Mouse (Mus musculus): Measurements from ENCODE around the gene Larp4b. TPM values are rescaled to one million over a fixed set of nuclear protein-coding genes. Genes with fewer than 3 reads are reported as not detected.

Larp4b gene
- polyA plus RNA-seq, 1 experiment from 2014 or later, result 28.4 TPM

GRCm38 (mm10) chr13:9148830-9149229 is 55.1 kb downstream of the Larp4b start:
- H3K4me2 ChIP-seq (replicated peaks; ENCODE audit: low read depth), result no peak overlapping the region
- H3K9ac ChIP-seq (ENCODE audit: low read length), result no peak overlapping the region
- TF ChIP-seq EP300 (optimal IDR thresholded peaks at IDR 0.05) (no peak), CTCF (IDR thresholded peaks at IDR 0.05; ENCODE audit: low read depth) (no peak)
- peak overlapping the region; percentile 5; the same call in 1 of the 2 replicates for H3K27ac ChIP-seq (replicated peaks)
- H3K9me3 ChIP-seq (ENCODE audit: control insufficient read depth, low read length), result no peaks in the 10 kb centered on the region
- no peak overlapping the region for H3K4me3 ChIP-seq (ENCODE audit: low read depth, low read length)
- WGBS, result 83% methylated on average over 2 of the region's 2 CpGs
- H3K36me3 ChIP-seq (ENCODE audit: control insufficient read depth, insufficient read depth, low read length), result peaks cover 5% of the 10 kb centered on the region
- no peaks in the 10 kb centered on the region for H3K4me1 ChIP-seq (replicated peaks; ENCODE audit: control insufficient read depth, insufficient read depth)
- no peaks in the 10 kb centered on the region for H3K27me3 ChIP-seq (ENCODE audit: control insufficient read depth, insufficient read depth, low read length)
- ATAC-seq (ENCODE audit: low FRiP score, low TSS enrichment), result no peak
- no peak for DNase-seq (ENCODE audit: low spot score)

DNA sequence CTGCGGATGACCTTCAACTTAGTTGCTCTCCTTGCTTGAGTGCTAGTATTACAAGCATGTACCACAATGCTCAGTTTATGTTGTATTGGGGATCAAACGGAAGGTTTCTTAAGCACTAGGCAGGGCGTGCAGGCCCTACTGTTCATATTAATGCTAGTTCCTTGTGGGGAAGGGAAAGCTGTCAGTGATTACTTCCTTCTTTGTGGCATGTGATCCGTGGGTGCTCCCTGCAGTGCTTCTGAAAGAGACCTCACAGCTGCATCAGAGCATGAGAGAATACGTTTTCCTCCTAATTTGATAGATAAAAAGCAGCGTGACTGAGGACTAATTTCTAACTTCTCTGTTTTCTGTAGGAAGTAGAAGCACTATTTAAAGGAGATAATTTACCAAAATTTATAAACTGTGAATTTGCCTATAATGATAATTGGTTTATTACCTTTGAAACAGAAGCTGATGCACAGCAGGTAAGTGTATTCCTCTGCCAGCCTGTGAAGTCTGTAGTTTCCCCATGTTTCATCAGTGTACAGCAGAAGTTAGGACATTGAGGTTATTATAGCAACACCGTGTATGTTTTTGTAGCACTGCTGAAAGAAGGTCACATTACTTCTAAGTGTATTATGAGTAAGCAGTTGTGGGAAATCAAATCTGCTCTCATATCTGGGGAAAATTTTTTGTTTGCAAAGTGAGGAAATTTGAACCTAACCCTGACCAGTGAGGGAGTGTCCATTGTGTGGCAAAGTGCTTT is 56.0 kb downstream of the Larp4b start:
- no peaks in the 10 kb centered on the region for H3K4me1 ChIP-seq (replicated peaks; ENCODE audit: control insufficient read depth, insufficient read depth)
- ATAC-seq (ENCODE audit: low FRiP score, low TSS enrichment) (peak; percentile 66), DNase-seq (ENCODE audit: low spot score) (no peak)
- H3K9me3 ChIP-seq (ENCODE audit: control insufficient read depth, low read length), result no peaks in the 10 kb centered on the region
- H3K4me2 ChIP-seq (replicated peaks; ENCODE audit: low read depth), result no peak overlapping the region
- 67% methylated on average over 7 of the region's 7 CpGs for WGBS
- TF ChIP-seq CTCF (IDR thresholded peaks at IDR 0.05; ENCODE audit: low read depth) (no peak), EP300 (optimal IDR thresholded peaks at IDR 0.05) (no peak)
- H3K27ac ChIP-seq (replicated peaks), result no peak overlapping the region
- no peak overlapping the region for H3K9ac ChIP-seq (ENCODE audit: low read length)
- no peaks in the 10 kb centered on the region for H3K27me3 ChIP-seq (ENCODE audit: control insufficient read depth, insufficient read depth, low read length)
- H3K4me3 ChIP-seq (ENCODE audit: low read depth, low read length), result no peak overlapping the region
- H3K36me3 ChIP-seq (ENCODE audit: control insufficient read depth, insufficient read depth, low read length), result peaks cover 2% of the 10 kb centered on the region

- Histone ChIP-seq H3K27ac (replicated peaks) (0 out of 2 replicates have a peak overlapping the region, but pooled peaks have one; percentile 20), H3K9ac (ENCODE audit: low read length) (no peak overlapping the region), H3K4me1 (replicated peaks; ENCODE audit: control insufficient read depth, insufficient read depth) (no peaks in the 10 kb centered on the region), H3K9me3 (ENCODE audit: control insufficient read depth, low read length) (no peaks in the 10 kb centered on the region), H3K27me3 (ENCODE audit: control insufficient read depth, insufficient read depth, low read length) (no peaks in the 10 kb centered on the region), H3K4me2 (replicated peaks; ENCODE audit: low read depth) (no peak overlapping the region), H3K36me3 (ENCODE audit: control insufficient read depth, insufficient read depth, low read length) (peaks cover 2% of the 10 kb centered on the region), H3K4me3 (ENCODE audit: low read depth, low read length) (no peak overlapping the region)
- 72% methylated on average over 6 of the region's 6 CpGs for WGBS
- DNase-seq (ENCODE audit: low spot score) (no peak), ATAC-seq (ENCODE audit: low FRiP score, low TSS enrichment) (peak; percentile 83)
- TF ChIP-seq EP300 (optimal IDR thresholded peaks at IDR 0.05) (no peak), CTCF (IDR thresholded peaks at IDR 0.05; ENCODE audit: low read depth) (no peak)
These were observed 57.4 kb downstream of the Larp4b start for GRCm38 (mm10) chr13:9151100-9151499.

DNA sequence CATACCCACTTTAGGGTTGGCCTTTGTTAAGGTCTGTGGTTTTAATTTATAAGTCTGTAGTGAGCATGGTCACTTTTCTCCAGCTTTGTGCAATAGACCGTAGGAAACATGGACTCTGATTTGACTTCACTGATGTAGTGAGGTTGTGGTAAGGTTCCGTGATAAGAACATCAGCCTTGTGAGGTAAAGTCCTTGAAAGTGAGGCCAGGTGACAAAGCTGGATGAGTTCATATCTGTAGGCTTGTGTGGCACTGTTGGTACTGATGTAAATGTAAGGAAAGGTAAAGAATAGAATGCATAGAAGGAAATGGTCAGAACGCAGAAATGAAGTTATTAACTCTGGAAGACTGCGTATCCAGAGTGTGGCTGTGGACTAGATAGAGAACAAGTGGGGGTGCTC is 57.9 kb downstream of the Larp4b start:
- Histone ChIP-seq H3K4me3 (ENCODE audit: low read depth, low read length) (no peak overlapping the region), H3K27me3 (ENCODE audit: control insufficient read depth, insufficient read depth, low read length) (no peaks in the 10 kb centered on the region), H3K36me3 (ENCODE audit: control insufficient read depth, insufficient read depth, low read length) (peaks cover 4% of the 10 kb centered on the region), H3K27ac (replicated peaks) (no peak overlapping the region), H3K4me1 (replicated peaks; ENCODE audit: control insufficient read depth, insufficient read depth) (no peaks in the 10 kb centered on the region), H3K9me3 (ENCODE audit: control insufficient read depth, low read length) (no peaks in the 10 kb centered on the region), H3K4me2 (replicated peaks; ENCODE audit: low read depth) (no peak overlapping the region), H3K9ac (ENCODE audit: low read length) (no peak overlapping the region)
- no peak for TF ChIP-seq EP300 (optimal IDR thresholded peaks at IDR 0.05)
- TF ChIP-seq CTCF (IDR thresholded peaks at IDR 0.05; ENCODE audit: low read depth), result no peak
- WGBS, result 89% methylated on average over 4 of the region's 4 CpGs
- DNase-seq (ENCODE audit: low spot score) (no peak), ATAC-seq (ENCODE audit: low FRiP score, low TSS enrichment) (no peak)

- TF ChIP-seq CTCF (IDR thresholded peaks at IDR 0.05; ENCODE audit: low read depth) (no peak), EP300 (optimal IDR thresholded peaks at IDR 0.05) (no peak)
- no peak for DNase-seq (ENCODE audit: low spot score)
- H3K4me2 ChIP-seq (replicated peaks; ENCODE audit: low read depth), result no peak overlapping the region
- no peak overlapping the region for H3K9ac ChIP-seq (ENCODE audit: low read length)
- no peaks in the 10 kb centered on the region for H3K4me1 ChIP-seq (replicated peaks; ENCODE audit: control insufficient read depth, insufficient read depth)
- WGBS, result 55% methylated on average over 2 of the region's 2 CpGs
- H3K27ac ChIP-seq (replicated peaks), result no peak overlapping the region
- H3K4me3 ChIP-seq (ENCODE audit: low read depth, low read length), result no peak overlapping the region
- H3K9me3 ChIP-seq (ENCODE audit: control insufficient read depth, low read length), result no peaks in the 10 kb centered on the region
- ATAC-seq (ENCODE audit: low FRiP score, low TSS enrichment), result peak; percentile 68
- H3K36me3 ChIP-seq (ENCODE audit: control insufficient read depth, insufficient read depth, low read length), result peaks cover 5% of the 10 kb centered on the region
- H3K27me3 ChIP-seq (ENCODE audit: control insufficient read depth, insufficient read depth, low read length), result no peaks in the 10 kb centered on the region
These were observed 58.6 kb downstream of the Larp4b start for GRCm38 (mm10) chr13:9152267-9152666.

- Histone ChIP-seq H3K36me3 (ENCODE audit: control insufficient read depth, insufficient read depth, low read length) (peaks cover 11% of the 10 kb centered on the region), H3K4me1 (replicated peaks; ENCODE audit: control insufficient read depth, insufficient read depth) (no peaks in the 10 kb centered on the region), H3K9me3 (ENCODE audit: control insufficient read depth, low read length) (no peaks in the 10 kb centered on the region), H3K9ac (ENCODE audit: low read length) (no peak overlapping the region), H3K27me3 (ENCODE audit: control insufficient read depth, insufficient read depth, low read length) (no peaks in the 10 kb centered on the region), H3K4me2 (replicated peaks; ENCODE audit: low read depth) (no peak overlapping the region), H3K27ac (replicated peaks) (no peak overlapping the region), H3K4me3 (ENCODE audit: low read depth, low read length) (no peak overlapping the region)
- no peak for TF ChIP-seq EP300 (optimal IDR thresholded peaks at IDR 0.05)
- no peak for TF ChIP-seq CTCF (IDR thresholded peaks at IDR 0.05; ENCODE audit: low read depth)
- 61% methylated on average over 9 of the region's 9 CpGs for WGBS
- DNase-seq (ENCODE audit: low spot score) (no peak), ATAC-seq (ENCODE audit: low FRiP score, low TSS enrichment) (no peak)
These were observed 60.1 kb downstream of the Larp4b start for GRCm38 (mm10) chr13:9153803-9154202.

Measured in stomach, postnatal 0 days (tissue).